Mouse (Mus musculus) erythroblast, embryonic 14.5 days (primary cell): ENCODE results near the gene Gnai3.

Experiments used
- GATA1 ChIP-seq: IDR thresholded peaks from 2 replicates; pipeline ENCODE4 v1.6.1; 2012; ENCODE audit warnings: low read length, inconsistent platforms, mixed read lengths
- TAL1 ChIP-seq: IDR thresholded peaks from 3 replicates; pipeline ENCODE4 v1.6.1; 2012; ENCODE audit warnings: low read length, inconsistent platforms, mixed read lengths

DNA sequence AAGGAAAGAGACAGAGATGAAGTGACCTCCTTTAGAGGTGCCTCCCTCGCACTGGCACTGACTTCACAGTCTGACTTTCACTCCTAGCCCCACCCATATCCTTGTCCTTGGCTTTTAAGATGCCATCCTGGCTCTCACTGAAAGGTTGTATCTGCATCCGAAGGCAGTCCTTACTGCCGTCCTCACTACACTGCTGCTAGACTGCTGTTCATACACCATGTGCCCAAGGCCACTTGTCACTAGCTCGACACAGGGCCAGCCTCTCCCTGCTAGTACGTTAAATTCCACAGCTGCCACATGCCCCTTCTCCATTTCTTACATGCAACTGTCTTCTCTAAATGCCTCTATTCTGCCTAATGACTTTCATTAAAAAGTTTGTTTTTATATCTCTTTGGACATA is 34.6 kb downstream of the Gnai3 start:
- TF ChIP-seq TAL1 (no peak), GATA1 (no peak)
